Mouse (Mus musculus): ENCODE data around the gene Senp8. TPM values are rescaled to one million over a fixed set of nuclear protein-coding genes. Genes with fewer than 3 reads are reported as not detected.

Gene Senp8
- total and polyA plus RNA-seq, 2 experiments from 2014 or later, result 4.3 to 8.2 TPM

DNA sequence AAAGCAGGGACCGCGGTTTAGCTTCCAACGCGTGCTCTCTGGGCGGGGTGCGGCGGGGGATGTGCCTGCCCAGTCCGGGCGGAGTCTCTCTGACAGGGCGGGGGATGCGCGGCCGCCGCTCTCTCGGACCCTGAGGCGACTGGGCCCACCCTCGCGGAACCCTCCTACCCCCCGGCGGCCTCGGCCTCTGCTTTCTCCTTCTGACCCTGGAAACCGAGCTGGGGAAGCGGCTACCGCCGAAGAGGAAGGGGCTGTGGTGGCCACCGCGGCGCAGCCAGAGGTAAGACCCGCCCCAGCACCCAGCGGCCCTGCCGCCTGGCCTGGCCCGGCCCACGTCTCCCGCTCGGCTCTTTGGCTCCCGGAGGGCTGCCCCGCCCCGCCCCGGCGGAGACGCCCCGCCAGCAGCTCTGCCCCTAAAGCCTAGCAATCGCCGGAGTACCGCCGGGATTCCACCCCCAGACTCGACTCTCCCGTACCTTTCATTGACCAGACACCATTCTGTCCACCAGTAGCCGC lies 614 bp upstream of the Senp8 start:
- WGBS, result 0% methylated on average over 33 of the region's 49 CpGs
- TF ChIP-seq CTCF (IDR thresholded peaks at IDR 0.05; ENCODE audit: low read depth), result no peak
- no peaks in the 10 kb centered on the region for H3K9me3 ChIP-seq (ENCODE audit: low read length)

GRCm38 (mm10) chr9:59749581-59750265 lies 787 bp downstream of the Senp8 start:
- Histone ChIP-seq H3K27ac (peak overlapping the region; percentile 88), H3K9ac (replicated peaks; ENCODE audit: low read length) (peak overlapping the region; percentile 61), H3K27me3 (ENCODE audit: insufficient read depth, low read length) (no peaks in the 10 kb centered on the region), H3K36me3 (ENCODE audit: insufficient read depth, low read length) (no peaks in the 10 kb centered on the region), H3K4me3 (ENCODE audit: low read length) (peak overlapping the region; percentile 95), H3K4me2 (ENCODE audit: low read depth, low read length) (peak overlapping the region; percentile 61), H3K9me3 (ENCODE audit: low read length) (no peaks in the 10 kb centered on the region), H3K4me1 (ENCODE audit: insufficient read depth, low read length) (no peaks in the 10 kb centered on the region; the same call in 1 of the 2 replicates)
- DNase-seq (ENCODE audit: low spot score) (peak; percentile 7), ATAC-seq (no peak)
- TF ChIP-seq CTCF (IDR thresholded peaks at IDR 0.05; ENCODE audit: low read depth), result no peak
- 33% methylated on average over 12 of the region's 12 CpGs for WGBS

More for the DNA sequence above, 614 bp upstream of the Senp8 start:
- no peaks in the 10 kb centered on the region for H3K36me3 ChIP-seq (ENCODE audit: insufficient read depth, low read length)
- peak overlapping the region; percentile 95 for H3K4me3 ChIP-seq (ENCODE audit: low read length)
- H3K4me2 ChIP-seq (ENCODE audit: low read depth, low read length), result peak overlapping the region; percentile 70
- H3K27me3 ChIP-seq (ENCODE audit: insufficient read depth, low read length), result no peaks in the 10 kb centered on the region
- peak; percentile 94 for ATAC-seq
- DNase-seq (ENCODE audit: low spot score), result peak; percentile 61
- H3K4me1 ChIP-seq (ENCODE audit: insufficient read depth, low read length), result no peaks in the 10 kb centered on the region; the same call in 1 of the 2 replicates
- H3K27ac ChIP-seq, result peak overlapping the region; percentile 92
- peak overlapping the region; percentile 93 for H3K9ac ChIP-seq (replicated peaks; ENCODE audit: low read length)

DNA sequence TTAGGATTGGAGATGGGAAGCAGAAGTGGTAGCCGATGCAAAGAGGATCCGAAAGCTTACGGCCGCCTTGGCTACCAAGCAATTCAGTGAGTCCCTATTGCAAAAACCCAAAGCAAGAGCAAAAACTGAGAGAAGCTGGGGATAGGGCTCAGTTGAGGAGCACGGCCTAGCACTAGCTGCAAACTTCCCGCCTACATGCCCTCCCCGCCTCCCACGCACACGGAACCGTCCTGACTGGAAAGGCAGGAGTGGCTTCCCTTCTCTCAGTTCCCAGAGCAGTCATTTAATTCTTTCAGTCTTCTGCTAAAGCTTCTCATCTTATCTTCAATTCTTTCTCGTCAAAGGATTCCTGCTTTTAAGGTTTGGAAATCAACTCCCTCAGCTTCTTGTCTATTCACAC lies 1.5 kb downstream of the Senp8 start:
- Histone ChIP-seq H3K4me1 (ENCODE audit: insufficient read depth, low read length) (no peaks in the 10 kb centered on the region; the same call in 1 of the 2 replicates), H3K27ac (no peak overlapping the region), H3K36me3 (ENCODE audit: insufficient read depth, low read length) (no peaks in the 10 kb centered on the region), H3K9me3 (ENCODE audit: low read length) (no peaks in the 10 kb centered on the region), H3K4me3 (ENCODE audit: low read length) (no peak overlapping the region), H3K4me2 (ENCODE audit: low read depth, low read length) (no peak overlapping the region), H3K9ac (replicated peaks; ENCODE audit: low read length) (no peak overlapping the region), H3K27me3 (ENCODE audit: insufficient read depth, low read length) (no peaks in the 10 kb centered on the region)
- TF ChIP-seq CTCF (IDR thresholded peaks at IDR 0.05; ENCODE audit: low read depth), result no peak
- ATAC-seq (no peak), DNase-seq (ENCODE audit: low spot score) (no peak)
- 84% methylated on average over 11 of the region's 11 CpGs for WGBS

DNA sequence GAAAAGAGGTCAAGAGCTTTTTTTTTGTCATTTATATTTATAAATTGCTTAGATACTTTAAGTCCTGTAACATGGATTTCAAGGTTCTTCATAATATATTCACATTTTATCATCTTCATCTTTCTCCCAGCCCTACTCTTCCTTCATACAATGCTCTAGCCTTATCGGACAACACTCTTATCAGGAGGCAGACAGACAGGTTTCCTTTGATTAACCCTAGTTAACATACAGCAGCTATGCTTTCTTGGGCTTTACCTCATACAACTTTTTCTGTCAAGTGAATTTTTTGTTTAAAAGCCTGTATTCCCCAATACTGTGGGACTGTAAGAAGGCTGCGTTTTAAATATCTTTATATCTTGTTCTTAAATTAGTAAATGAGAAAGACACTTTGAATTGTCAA lies 2.1 kb downstream of the Senp8 start:
- 94% methylated on average over 2 of the region's 2 CpGs for WGBS
- Histone ChIP-seq H3K4me2 (ENCODE audit: low read depth, low read length) (no peak overlapping the region), H3K4me1 (ENCODE audit: insufficient read depth, low read length) (no peaks in the 10 kb centered on the region; the same call in 1 of the 2 replicates), H3K9me3 (ENCODE audit: low read length) (no peaks in the 10 kb centered on the region), H3K27ac (no peak overlapping the region), H3K36me3 (ENCODE audit: insufficient read depth, low read length) (no peaks in the 10 kb centered on the region), H3K27me3 (ENCODE audit: insufficient read depth, low read length) (no peaks in the 10 kb centered on the region), H3K9ac (replicated peaks; ENCODE audit: low read length) (no peak overlapping the region), H3K4me3 (ENCODE audit: low read length) (no peak overlapping the region)
- ATAC-seq (no peak), DNase-seq (ENCODE audit: low spot score) (no peak)
- no peak for TF ChIP-seq CTCF (IDR thresholded peaks at IDR 0.05; ENCODE audit: low read depth)

- H3K9me3 ChIP-seq (ENCODE audit: low read length), result no peaks in the 10 kb centered on the region
- H3K4me1 ChIP-seq (ENCODE audit: insufficient read depth, low read length), result no peaks in the 10 kb centered on the region
- no peak for TF ChIP-seq CTCF (IDR thresholded peaks at IDR 0.05; ENCODE audit: low read depth)
- no peak overlapping the region for H3K4me2 ChIP-seq (ENCODE audit: low read depth, low read length)
- DNase-seq (ENCODE audit: low spot score), result no peak
- WGBS, result 94% methylated on average over 3 of the region's 3 CpGs
- H3K27me3 ChIP-seq (ENCODE audit: insufficient read depth, low read length), result no peaks in the 10 kb centered on the region
- no peak overlapping the region for H3K27ac ChIP-seq
- H3K4me3 ChIP-seq (ENCODE audit: low read length), result no peak overlapping the region
- H3K9ac ChIP-seq (replicated peaks; ENCODE audit: low read length), result no peak overlapping the region
- ATAC-seq, result no peak
- H3K36me3 ChIP-seq (ENCODE audit: insufficient read depth, low read length), result no peaks in the 10 kb centered on the region
These were observed 6.6 kb downstream of the Senp8 start for GRCm38 (mm10) chr9:59743903-59744302.

DNA sequence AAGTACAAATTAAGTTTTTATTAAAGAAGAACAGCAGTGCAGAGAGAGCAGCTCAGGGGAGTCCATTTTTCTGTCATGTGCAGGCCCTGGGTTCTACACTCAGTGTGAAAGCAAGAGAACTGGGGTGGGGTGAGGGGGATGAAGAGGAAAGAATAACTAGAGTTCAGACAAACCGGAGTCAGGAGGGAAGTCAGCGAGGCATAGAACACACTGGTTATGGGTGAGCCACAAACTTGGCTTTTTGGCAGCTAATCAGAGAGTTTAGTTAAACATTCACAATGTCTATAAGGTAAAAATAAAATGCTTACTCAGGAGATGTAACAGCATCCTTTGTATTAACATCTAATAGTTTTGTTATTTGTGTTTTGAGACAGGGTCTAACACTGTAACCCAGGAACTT lies 9.9 kb downstream of the Senp8 start:
- no peak for TF ChIP-seq CTCF (IDR thresholded peaks at IDR 0.05; ENCODE audit: low read depth)
- Histone ChIP-seq H3K4me2 (ENCODE audit: low read depth, low read length) (no peak overlapping the region), H3K9ac (replicated peaks; ENCODE audit: low read length) (no peak overlapping the region), H3K4me3 (ENCODE audit: low read length) (no peak overlapping the region), H3K9me3 (ENCODE audit: low read length) (no peaks in the 10 kb centered on the region), H3K27me3 (ENCODE audit: insufficient read depth, low read length) (no peaks in the 10 kb centered on the region), H3K36me3 (ENCODE audit: insufficient read depth, low read length) (no peaks in the 10 kb centered on the region), H3K4me1 (ENCODE audit: insufficient read depth, low read length) (no peaks in the 10 kb centered on the region), H3K27ac (no peak overlapping the region)
- ATAC-seq, result no peak
- WGBS, result 90% methylated on average over 2 of the region's 2 CpGs
- no peak for DNase-seq (ENCODE audit: low spot score)

DNA sequence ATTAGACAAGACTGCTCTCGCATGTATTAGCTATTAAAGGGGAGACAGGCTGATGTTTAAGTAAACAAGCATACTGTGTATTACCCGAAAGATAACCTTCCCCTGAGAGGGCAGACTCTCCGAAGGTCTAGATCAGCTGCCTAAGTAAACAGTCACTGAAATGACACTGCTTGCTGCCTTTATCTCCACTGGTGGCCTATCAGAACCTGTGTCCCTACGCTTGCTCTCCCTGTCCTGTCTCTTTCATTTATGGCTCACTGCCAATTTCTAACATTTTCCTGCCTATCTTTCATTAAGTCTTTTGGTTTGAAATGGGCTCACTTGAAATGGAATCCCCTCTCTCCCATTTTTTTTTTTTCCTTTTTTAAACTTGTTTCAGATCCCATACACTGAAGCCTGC lies 15.1 kb downstream of the Senp8 start:
- no peak overlapping the region for H3K4me2 ChIP-seq (ENCODE audit: low read depth, low read length)
- no peaks in the 10 kb centered on the region for H3K36me3 ChIP-seq (ENCODE audit: insufficient read depth, low read length)
- H3K27me3 ChIP-seq (ENCODE audit: insufficient read depth, low read length), result no peaks in the 10 kb centered on the region
- H3K4me1 ChIP-seq (ENCODE audit: insufficient read depth, low read length), result no peaks in the 10 kb centered on the region
- WGBS, result 68% methylated on average over 4 of the region's 4 CpGs
- no peak overlapping the region for H3K27ac ChIP-seq
- H3K9ac ChIP-seq (replicated peaks; ENCODE audit: low read length), result no peak overlapping the region
- no peaks in the 10 kb centered on the region for H3K9me3 ChIP-seq (ENCODE audit: low read length)
- no peak overlapping the region for H3K4me3 ChIP-seq (ENCODE audit: low read length)
- no peak for ATAC-seq
- no peak for TF ChIP-seq CTCF (IDR thresholded peaks at IDR 0.05; ENCODE audit: low read depth)
- DNase-seq (ENCODE audit: low spot score), result no peak
